Mouse (Mus musculus) thymus, postnatal 25 days (tissue): ENCODE results near the gene Chd1l.
A peak's percentile ranks its signal among the peaks of the same experiment; 100 is the strongest.

Experiments
- DNase-seq: peaks from one replicate; pipeline ENCODE4 v3.0.0; 2022

Gene Chd1l

GRCm38 (mm10) chr3:97609845-97610410, at the start of gene Chd1l:
Gene Chd1l, minus strand, starts transcription at chr3:97610203.
- peak; percentile 95 for DNase-seq

- no peak for DNase-seq
Observed at GRCm38 (mm10) chr3:97659746-97660145, 49.7 kb upstream of the Chd1l start.

GRCm38 (mm10) chr3:97658426-97659193, 48.6 kb upstream of the Chd1l start:
- no peak for DNase-seq

- DNase-seq: peak; percentile 99
Observed at GRCm38 (mm10) chr3:97657655-97658411, 47.8 kb upstream of the Chd1l start, which contains the start of gene Prkab2. Gene Prkab2, plus strand, starts transcription at chr3:97658193.

GRCm38 (mm10) chr3:97654901-97655300, 44.9 kb upstream of the Chd1l start:
- DNase-seq: peak; percentile 46

- no peak for DNase-seq
Observed at GRCm38 (mm10) chr3:97653781-97654180, 43.8 kb upstream of the Chd1l start.

GRCm38 (mm10) chr3:97651604-97652003, 41.6 kb upstream of the Chd1l start:
- DNase-seq: no peak

GRCm38 (mm10) chr3:97649469-97649868, 39.5 kb upstream of the Chd1l start:
- DNase-seq: no peak

GRCm38 (mm10) chr3:97649022-97649421, 39.0 kb upstream of the Chd1l start:
- no peak for DNase-seq

GRCm38 (mm10) chr3:97648518-97648917, 38.5 kb upstream of the Chd1l start:
- DNase-seq: no peak

- DNase-seq: no peak
Observed at GRCm38 (mm10) chr3:97642001-97642400, 32.0 kb upstream of the Chd1l start.

GRCm38 (mm10) chr3:97641396-97641795, 31.4 kb upstream of the Chd1l start:
- no peak for DNase-seq

- no peak for DNase-seq
Observed at GRCm38 (mm10) chr3:97634288-97634761, 24.3 kb upstream of the Chd1l start.

- DNase-seq: no peak
Observed at GRCm38 (mm10) chr3:97633456-97633855, 23.5 kb upstream of the Chd1l start.

- DNase-seq: no peak
Observed at GRCm38 (mm10) chr3:97631258-97631860, 21.4 kb upstream of the Chd1l start.

GRCm38 (mm10) chr3:97630746-97631145, 20.7 kb upstream of the Chd1l start:
- no peak for DNase-seq

GRCm38 (mm10) chr3:97629941-97630340, 19.9 kb upstream of the Chd1l start:
- no peak for DNase-seq

GRCm38 (mm10) chr3:97628391-97629001, 18.5 kb upstream of the Chd1l start, which contains the start of gene Fmo5:
Gene Fmo5, plus strand, starts transcription at chr3:97628804.
- peak; percentile 81 for DNase-seq

- DNase-seq: no peak
Observed at GRCm38 (mm10) chr3:97627893-97628292, 17.9 kb upstream of the Chd1l start.

GRCm38 (mm10) chr3:97624611-97625010, 14.6 kb upstream of the Chd1l start:
- no peak for DNase-seq

GRCm38 (mm10) chr3:97620657-97621056, 10.7 kb upstream of the Chd1l start:
- DNase-seq: no peak

GRCm38 (mm10) chr3:97617899-97618298, 7.9 kb upstream of the Chd1l start:
- no peak for DNase-seq
